Mouse (Mus musculus) G1E (cell line): ENCODE measurements around the gene Sugt1. TPM values are rescaled to one million over a fixed set of nuclear protein-coding genes. Genes with fewer than 3 reads are reported as not detected.

Experiments
- ATAC-seq: 2 replicates; pipeline ENCODE4 v1.8.0; 2016; ENCODE audit warnings: mild to moderate bottlenecking; ENCODE audit not compliant: insufficient number of reproducible peaks, poor library complexity, low FRiP score, severe bottlenecking; ENCODE audit errors: extremely low read depth
- DNase-seq: peaks from one replicate; pipeline ENCODE4 v3.0.0; 2012; ENCODE audit warnings: low spot score
- H3K27me3 ChIP-seq: 2 replicates; pipeline ENCODE4 v1.6.1; 2012; ENCODE audit warnings: mild to moderate bottlenecking, low read length, inconsistent platforms; ENCODE audit not compliant: insufficient read depth
- H3K36me3 ChIP-seq: replicated peaks from 2 replicates; pipeline ENCODE3; 2012; ENCODE audit warnings: mild to moderate bottlenecking, inconsistent platforms
- H3K4me1 ChIP-seq: 2 replicates; pipeline ENCODE4 v1.6.1; 2012; ENCODE audit warnings: low read depth, low read length, inconsistent platforms, mixed read lengths; ENCODE audit not compliant: insufficient read depth
- H3K4me3 ChIP-seq: 2 replicates; pipeline ENCODE4 v1.5.1; 2012; ENCODE audit warnings: low read depth, mild to moderate bottlenecking, inconsistent platforms, low read length, moderate library complexity, mixed read lengths
- H3K9me3 ChIP-seq: replicated peaks from 2 replicates; pipeline ENCODE4 v1.6.1; 2012; ENCODE audit warnings: inconsistent platforms
- CTCF ChIP-seq: IDR thresholded peaks from 2 replicates; pipeline ENCODE4 v1.5.1; 2012; ENCODE audit warnings: low read depth, low read length, inconsistent platforms, mixed read lengths
- GATA1 ChIP-seq: IDR thresholded peaks from 2 replicates; pipeline ENCODE4 v1.6.1; 2012; ENCODE audit warnings: borderline replicate concordance, low read length, inconsistent platforms, mixed read lengths
- GATA2 ChIP-seq: IDR thresholded peaks from 2 replicates; pipeline ENCODE4 v1.6.1; 2012; ENCODE audit warnings: low read depth, low read length, inconsistent platforms, borderline replicate concordance
- POLR2AphosphoS5 ChIP-seq: IDR thresholded peaks from 2 replicates; pipeline ENCODE4 v1.6.1; 2012; ENCODE audit warnings: low read depth, low read length, inconsistent platforms; ENCODE audit not compliant: insufficient replicate concordance
- TAL1 ChIP-seq: conservative IDR thresholded peaks from 2 replicates; pipeline ENCODE4 v1.6.1; 2012; ENCODE audit warnings: low read depth, low read length, inconsistent platforms, mixed read lengths
- polyA plus RNA-seq: library from polyadenylated mRNA; stranded (reverse); fragments of >175 nt; gene quantifications from 2 replicates; pipeline ENCODE4 v1.2.3, GENCODE M21; 2012
- total RNA-seq, 2 experiments: library from RNA; stranded (forward) in 1 of 2; stranded (reverse) in 1 of 2; fragments of 200-1000 nt in 1 of 2; fragments of >200 nt in 1 of 2; fragmentation: Nextera tagmentation in 1 of 2; gene quantifications; 2 replicates each; pipeline ENCODE4 v1.2.3; 2014 to 2017

The Sugt1 gene
- total RNA-seq (2014; fragmentation: Nextera tagmentation) (91.6 and 98.9 TPM in 2 replicates), total RNA-seq (2017) (216 and 228 TPM in 2 replicates), polyA plus RNA-seq (3.6 and 6.1 TPM in 2 replicates)

- no peaks in the 10 kb centered on the region for H3K27me3 ChIP-seq
- no peaks in the 10 kb centered on the region for H3K9me3 ChIP-seq
- peak; percentile 92 for ATAC-seq
- peak; percentile 99 for DNase-seq
- peak within 1 kb of the TSS; percentile 77 for H3K4me3 ChIP-seq
- 0 out of 2 replicates have a peak, but pooled peaks have one; percentile 44 for TF ChIP-seq POLR2AphosphoS5
- TF ChIP-seq GATA2: no peak
- H3K4me1 ChIP-seq: peaks cover 31% of the 10 kb centered on the region
- H3K36me3 ChIP-seq: peaks cover 49% of the 10 kb centered on the region
These were observed at the start of gene Sugt1 for GRCm38 (mm10) chr14:79587139-79587851. Gene Sugt1, plus strand, starts transcription at chr14:79587691.

GRCm38 (mm10) chr14:79537921-79538320 is 49.6 kb upstream of the Sugt1 start:
- Histone ChIP-seq H3K4me1 (peaks cover 55% of the 10 kb centered on the region), H3K36me3 (peaks cover 39% of the 10 kb centered on the region), H3K4me3 (no peak overlapping the region), H3K27me3 (no peaks in the 10 kb centered on the region), H3K9me3 (no peaks in the 10 kb centered on the region)
- DNase-seq: no peak
- TF ChIP-seq TAL1 (no peak), CTCF (no peak), POLR2AphosphoS5 (no peak), GATA1 (no peak), GATA2 (no peak)
- ATAC-seq: no peak

GRCm38 (mm10) chr14:79541606-79542005 is 45.9 kb upstream of the Sugt1 start:
- TF ChIP-seq CTCF (no peak), TAL1 (no peak), POLR2AphosphoS5 (no peak), GATA2 (no peak), GATA1 (no peak)
- H3K4me1 ChIP-seq: peaks cover 26% of the 10 kb centered on the region
- H3K27me3 ChIP-seq: no peaks in the 10 kb centered on the region
- H3K9me3 ChIP-seq: no peaks in the 10 kb centered on the region
- no peak for DNase-seq
- H3K4me3 ChIP-seq: no peak overlapping the region
- ATAC-seq: no peak
- peaks cover 49% of the 10 kb centered on the region for H3K36me3 ChIP-seq

- Histone ChIP-seq H3K9me3 (peaks cover 2% of the 10 kb centered on the region; the same call in 1 of the 2 replicates), H3K4me3 (no peak overlapping the region), H3K36me3 (peaks cover 33% of the 10 kb centered on the region), H3K4me1 (peaks cover 21% of the 10 kb centered on the region), H3K27me3 (no peaks in the 10 kb centered on the region)
- TF ChIP-seq GATA1 (no peak), TAL1 (no peak), CTCF (no peak), GATA2 (no peak), POLR2AphosphoS5 (no peak)
- DNase-seq (no peak), ATAC-seq (no peak)
These were observed 38.1 kb upstream of the Sugt1 start for GRCm38 (mm10) chr14:79549343-79549742.

GRCm38 (mm10) chr14:79551929-79552328 is 35.6 kb upstream of the Sugt1 start:
- DNase-seq: no peak
- Histone ChIP-seq H3K4me1 (peaks cover 17% of the 10 kb centered on the region; the same call in 1 of the 2 replicates), H3K27me3 (no peaks in the 10 kb centered on the region), H3K36me3 (peaks cover 31% of the 10 kb centered on the region), H3K4me3 (no peak overlapping the region), H3K9me3 (peaks cover 2% of the 10 kb centered on the region; the same call in 1 of the 2 replicates)
- ATAC-seq: peak; percentile 87
- no peak for TF ChIP-seq GATA1
- no peak for TF ChIP-seq TAL1
- TF ChIP-seq CTCF: no peak
- no peak for TF ChIP-seq GATA2
- no peak for TF ChIP-seq POLR2AphosphoS5

GRCm38 (mm10) chr14:79552854-79553253 is 34.6 kb upstream of the Sugt1 start:
- no peak for TF ChIP-seq GATA1
- no peak for TF ChIP-seq GATA2
- no peak for TF ChIP-seq TAL1
- no peak for TF ChIP-seq CTCF
- no peak for TF ChIP-seq POLR2AphosphoS5
- no peaks in the 10 kb centered on the region for H3K27me3 ChIP-seq
- H3K9me3 ChIP-seq: peaks cover 2% of the 10 kb centered on the region; the same call in 1 of the 2 replicates
- ATAC-seq (no peak), DNase-seq (no peak)
- H3K36me3 ChIP-seq: peaks cover 37% of the 10 kb centered on the region
- peaks cover 18% of the 10 kb centered on the region; the same call in 1 of the 2 replicates for H3K4me1 ChIP-seq
- H3K4me3 ChIP-seq: no peak overlapping the region
